Mouse (Mus musculus) right cerebral cortex, adult 2 months (tissue): Measurements from ENCODE around the gene Gm10392.
A peak's percentile ranks its signal among the peaks of the same experiment; 100 is the strongest.

ENCODE experiments used
- DNase-seq, 2 experiments: peaks; one replicate each; pipeline ENCODE4 v3.0.0; 2021 to 2022; ENCODE audit warnings: low spot score in 2 of 2

Gm10392 gene

DNA sequence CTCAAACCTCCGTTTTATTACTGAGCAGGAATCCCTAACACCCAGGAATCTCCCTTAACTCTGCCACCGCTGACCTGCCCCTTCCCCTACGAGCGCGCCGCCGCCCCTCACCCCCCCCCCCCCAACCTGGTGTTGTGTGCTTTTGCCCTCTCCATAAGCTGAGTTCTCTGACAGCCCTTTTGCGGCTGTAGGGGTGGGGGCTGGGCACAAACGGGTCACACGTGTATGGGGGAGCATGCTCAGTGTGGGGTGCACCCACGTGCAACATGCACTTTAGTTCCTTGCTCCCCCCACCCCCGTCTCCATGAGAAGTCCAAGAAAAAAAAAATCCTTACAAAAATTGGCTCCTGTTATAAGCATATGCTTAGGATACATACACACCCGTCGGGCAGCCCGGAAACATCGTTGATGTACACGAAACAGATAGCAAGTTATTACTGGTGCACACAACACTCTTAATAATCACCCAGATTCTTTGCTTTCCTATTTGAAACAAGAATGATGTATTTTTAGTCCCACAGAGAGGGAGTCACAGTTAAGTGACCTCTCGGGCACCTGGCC is 26.6 kb downstream of the Gm10392 start:
- DNase-seq, result peak in 1 of 2 experiments; percentile 51

DNA sequence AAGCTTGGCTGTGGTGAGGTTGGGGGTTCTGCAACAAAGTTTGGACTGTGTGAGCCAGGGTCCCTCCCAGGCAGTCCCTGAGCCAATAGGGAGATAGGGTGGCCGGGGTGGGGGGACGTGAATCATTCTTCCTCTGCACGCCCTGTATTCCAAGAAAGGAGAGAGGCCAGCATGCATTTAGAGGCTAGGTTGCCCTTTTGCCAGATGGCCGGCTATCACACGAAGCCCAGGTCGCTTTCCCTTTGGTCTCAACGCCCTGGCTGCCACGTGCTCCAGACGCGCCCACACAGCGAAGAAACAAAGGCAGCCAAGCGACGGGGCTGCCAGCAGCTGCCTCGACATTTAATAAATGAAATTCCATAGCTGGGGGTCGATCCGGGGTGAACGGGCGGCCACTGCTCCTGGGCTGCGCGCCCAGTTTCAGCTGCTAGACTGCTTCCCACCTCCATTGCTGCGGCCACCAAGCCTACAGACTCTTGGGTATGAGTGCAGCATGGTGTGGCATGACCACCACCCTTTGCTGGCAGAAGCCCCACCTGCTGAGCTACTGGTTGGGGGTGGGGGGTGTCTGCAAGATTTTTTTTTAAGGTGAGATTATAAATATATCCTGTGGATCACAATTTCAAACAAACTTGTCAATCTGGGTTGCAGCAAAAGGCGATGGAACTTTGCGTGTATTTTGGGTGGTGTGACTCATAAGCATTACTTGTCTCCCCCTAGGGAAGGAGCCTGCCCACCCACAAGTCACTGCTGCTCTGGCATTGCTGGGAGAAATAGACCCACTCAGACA is 27.3 kb downstream of the Gm10392 start:
- peak in 1 of 2 experiments; percentile 73 for DNase-seq

DNA sequence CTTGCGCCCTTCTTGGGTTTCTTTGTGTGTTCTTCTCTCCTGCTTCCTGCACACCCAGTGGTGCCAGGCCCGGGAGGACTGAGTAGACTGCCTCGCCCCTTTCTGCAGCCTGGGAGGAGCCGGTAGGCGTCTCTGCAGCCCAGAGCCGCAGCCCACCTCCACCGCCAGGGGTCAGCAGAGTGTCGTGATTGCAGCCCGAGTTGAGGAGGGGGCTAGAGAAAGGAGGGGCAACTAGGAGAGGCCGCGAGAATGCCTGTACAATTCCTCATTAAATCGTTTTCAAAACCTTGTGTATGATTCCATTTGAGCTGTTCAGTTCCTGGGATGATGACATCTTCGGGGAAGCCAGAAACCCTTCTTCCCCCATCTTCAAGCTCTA is 27.9 kb downstream of the Gm10392 start:
- peak; percentile 89 to 92 for DNase-seq

DNA sequence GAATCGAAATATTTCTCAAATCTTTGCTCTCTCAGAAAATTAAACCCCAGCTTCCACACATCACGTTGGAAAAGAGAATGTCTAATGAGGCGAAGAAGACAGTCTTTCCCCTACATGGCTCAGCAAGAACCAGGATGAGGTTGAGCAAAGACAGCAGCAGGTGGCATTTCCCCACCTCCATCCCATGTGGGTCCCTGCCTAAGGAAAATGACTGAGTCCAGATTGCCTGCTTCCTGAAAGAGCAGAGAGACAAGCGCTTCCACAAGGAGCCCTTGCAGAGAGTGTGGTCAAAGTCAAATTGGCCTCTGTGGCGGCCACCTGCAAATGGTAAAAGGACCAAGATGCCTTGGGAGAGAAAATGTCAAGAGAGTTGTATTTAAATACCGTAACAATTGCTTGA is 28.5 kb downstream of the Gm10392 start:
- no peak for DNase-seq

DNA sequence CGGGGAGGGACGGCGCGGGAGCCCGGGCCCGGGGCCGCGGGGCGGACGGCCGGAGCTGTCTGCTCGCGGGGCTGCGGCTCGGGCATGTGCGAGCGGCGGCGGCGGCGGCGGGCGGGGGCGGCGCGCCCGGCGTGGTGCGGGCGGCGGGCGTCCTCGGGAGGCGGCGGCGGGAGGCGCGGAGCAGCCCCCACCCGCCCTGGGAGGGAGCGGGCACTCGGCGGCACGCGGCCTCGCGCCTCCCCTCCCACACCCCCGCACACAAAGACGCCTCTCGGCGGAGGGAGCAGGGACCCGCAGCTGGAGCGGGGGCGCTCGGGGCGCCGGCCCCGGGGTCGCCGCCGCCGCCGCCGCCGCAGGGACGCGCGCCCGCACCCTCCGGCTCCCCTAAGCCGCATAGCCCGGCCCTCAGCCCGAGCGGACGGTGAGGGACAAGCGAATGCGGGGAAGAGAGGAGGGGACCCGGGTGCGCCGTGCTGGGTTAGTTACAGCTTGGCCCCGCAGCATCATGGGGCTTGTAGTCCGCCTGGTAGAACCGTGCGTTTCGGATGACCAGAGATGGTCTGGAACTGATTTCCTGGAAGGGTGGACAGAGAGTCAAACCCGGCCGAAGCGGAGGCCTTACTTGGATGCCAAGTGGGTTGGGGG is 29.3 kb downstream of the Gm10392 start, which contains the start of gene Ankrd13b:
TSS of gene Ankrd13b (minus strand) at position 88 of the 645 bp plus-strand sequence.
- DNase-seq, result peak; percentile 79 to 80

DNA sequence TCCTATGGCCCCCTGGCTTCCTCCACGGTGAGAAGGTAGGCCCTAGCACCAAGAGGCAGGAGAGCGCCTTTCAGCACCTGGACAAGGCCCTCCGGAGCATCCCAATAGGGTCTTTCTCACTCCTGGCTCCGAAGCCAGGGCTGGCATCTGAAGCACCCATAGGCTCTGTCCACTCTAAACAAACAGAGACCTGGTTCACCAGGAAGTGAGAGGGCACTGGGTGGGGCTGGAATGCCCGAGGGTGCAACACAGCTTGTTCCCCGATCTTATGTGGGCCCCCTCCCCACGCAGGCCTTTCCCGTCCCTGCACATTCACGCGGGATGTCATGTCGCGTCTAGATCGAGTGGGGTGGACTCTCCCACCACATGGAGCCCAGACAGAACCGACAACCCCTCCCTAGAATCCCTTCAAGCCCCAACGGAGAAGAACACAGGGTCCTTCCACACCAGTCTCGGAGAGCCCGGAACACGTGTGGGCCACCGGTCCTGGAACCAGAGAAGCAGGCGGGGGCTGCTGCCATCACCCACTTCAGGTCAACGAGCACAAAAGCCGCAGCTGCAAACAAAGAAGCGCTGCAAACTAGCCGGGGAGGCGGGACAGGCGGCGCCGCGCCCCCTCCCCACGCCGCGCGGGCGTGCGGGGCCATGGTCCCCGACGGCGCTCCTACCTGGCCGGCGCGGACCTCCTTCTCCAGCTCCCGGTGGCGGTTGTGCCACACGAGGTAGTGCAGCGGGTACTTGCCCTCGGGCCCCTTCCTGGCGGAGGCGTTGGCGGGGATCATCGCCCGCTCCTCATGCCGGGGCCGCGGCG is 30.0 kb downstream of the Gm10392 start:
- no peak for DNase-seq

DNA sequence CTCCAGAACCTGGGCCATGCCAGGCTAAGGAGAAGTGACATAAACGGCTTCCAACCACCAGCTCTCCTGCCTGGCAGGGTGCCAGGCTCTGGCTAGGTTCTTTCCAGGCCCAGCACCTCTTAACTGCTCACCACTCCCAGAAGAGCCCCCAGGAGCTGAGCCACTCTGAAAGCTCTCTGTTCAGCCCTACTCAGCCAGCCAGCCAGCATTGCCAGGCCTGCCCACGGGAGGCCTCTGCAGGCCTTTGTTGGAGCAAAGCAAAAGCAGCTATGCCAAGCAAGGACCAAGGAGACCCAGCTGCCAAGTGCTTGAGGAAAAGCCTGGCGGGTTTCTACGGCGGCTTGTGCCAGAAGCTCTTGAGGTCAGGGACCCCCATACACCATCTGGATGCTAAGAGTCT is 32.2 kb downstream of the Gm10392 start:
- no peak for DNase-seq

DNA sequence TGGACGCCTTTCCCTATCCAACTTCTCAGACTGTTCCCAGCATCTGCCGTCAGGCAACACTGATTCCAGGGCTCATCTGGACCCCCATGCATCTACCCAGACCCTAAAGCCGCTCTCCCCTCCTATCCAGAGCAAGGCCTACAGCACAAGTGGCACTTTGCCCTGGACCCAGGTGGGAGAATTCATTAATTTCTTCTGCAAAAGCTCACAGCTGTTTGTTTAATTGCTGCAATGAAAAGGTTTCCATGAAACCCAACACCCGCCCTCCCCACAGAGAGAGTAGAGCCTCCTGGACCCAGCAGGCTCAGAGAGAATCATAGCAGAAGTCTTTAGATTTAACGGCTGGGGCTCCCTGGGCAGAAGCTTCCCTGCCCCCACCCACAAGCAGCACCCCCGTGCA is 33.8 kb downstream of the Gm10392 start:
- DNase-seq, result no peak

DNA sequence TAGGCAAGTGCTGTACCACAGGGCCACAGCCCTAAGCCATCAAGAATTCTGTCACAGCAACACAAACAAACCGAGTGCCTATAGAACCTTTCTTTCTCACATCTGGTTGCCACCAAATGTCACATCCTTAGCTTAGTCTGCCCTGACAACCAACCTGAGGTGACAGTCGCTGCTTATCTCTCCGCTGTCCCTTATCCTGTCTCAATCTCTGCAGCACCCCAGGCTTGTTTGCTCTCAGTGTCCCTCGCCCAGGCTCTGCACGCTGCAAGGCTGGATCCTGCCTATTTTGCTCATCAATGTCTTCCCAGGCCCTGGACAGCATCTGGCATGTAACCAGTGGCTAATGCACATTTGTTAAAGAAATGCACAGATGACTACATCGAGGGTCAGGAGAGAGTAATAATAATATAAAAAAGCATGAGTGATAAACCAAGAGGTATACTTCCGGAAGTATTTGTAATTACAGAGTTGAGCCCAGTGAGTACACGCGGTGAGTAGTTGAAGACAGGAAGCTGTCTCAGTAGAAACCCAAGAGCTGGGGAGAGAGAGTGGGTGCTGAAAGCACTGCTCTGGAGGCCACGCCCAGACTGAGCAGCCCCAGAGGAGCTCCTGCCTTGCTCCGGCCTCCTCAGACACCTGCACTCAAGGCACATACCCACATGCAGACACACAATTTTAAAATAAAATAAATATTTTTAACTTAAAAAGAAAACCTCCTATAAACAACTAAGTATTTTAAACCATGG is 35.3 kb downstream of the Gm10392 start:
- DNase-seq, result no peak

DNA sequence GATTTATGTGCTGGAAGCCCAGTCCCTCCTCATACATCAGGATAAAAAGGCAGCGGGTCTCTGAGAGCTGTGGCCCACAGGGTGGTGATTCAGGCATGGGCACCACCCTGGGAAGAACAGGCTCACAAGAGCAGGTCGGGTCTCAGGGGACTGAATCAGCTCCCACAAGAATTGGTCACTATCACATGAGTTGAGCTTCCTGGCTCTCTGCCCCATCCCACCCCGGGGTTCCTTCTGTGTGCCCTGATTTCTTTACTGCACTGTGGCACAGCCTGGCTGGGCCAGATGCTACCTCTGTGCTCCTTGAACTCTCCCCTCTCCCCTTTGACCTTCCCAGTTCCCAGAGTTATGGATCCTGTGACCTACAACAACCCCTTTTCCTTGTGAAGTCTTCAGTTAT is 36.0 kb downstream of the Gm10392 start:
- no peak for DNase-seq

DNA sequence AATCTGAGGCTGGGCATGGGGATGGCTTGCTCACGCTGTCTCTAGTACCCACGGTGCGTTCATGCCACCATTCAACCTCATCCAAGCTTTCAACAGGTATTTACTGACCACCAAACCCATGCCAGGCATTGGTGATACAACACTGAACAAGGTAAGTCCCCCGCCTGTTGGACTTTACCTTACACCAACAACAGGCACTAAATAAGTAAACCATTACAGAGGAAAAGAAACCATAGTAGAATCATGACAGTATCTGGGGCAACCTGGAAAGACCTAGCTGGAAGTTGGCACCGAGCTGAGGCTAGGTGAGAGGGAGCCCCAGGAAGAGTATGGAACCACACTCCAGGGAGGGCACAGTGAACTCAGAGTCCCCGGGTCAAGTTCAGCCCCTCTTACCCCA is 42.1 kb downstream of the Gm10392 start:
- DNase-seq, result no peak

DNA sequence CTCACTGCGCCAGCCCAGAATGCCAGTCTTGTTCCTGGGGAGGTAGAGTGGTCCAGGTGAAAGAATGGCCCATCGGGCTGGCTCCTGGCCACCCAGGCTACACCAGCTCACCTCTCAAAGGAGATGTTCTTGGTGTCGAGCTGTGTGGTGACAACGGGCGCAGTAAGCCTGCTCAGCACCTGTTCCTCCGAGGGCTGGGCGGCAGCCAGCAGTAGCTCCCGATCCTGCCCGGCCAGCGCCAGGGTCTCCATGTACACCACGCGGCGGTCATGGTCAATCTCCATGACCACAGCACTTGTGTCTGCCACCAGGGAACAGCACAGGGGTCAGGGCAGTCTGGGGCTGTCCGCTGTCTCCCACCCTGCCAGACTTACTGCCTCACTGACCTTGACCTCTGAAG is 42.8 kb downstream of the Gm10392 start:
- DNase-seq, result no peak

DNA sequence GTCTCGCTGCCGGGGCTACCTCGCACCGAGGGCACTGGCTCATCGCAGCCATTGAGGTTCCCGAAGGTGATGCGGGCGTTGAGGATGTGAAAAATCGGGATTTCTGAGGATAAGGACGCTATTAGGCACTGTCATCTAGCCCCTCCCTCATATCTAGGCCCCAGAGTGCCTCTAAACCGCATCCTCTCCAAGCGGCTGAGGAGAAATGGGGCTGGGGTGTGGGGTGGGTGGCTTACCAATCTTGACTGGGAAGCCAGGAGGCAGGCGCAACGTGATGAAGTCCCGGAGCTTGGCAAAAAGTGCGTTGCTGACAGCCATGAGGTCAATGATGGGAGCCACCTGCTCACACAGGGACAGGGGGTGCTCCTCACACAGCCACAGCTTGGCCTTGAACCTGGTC is 46.2 kb downstream of the Gm10392 start:
- no peak for DNase-seq

DNA sequence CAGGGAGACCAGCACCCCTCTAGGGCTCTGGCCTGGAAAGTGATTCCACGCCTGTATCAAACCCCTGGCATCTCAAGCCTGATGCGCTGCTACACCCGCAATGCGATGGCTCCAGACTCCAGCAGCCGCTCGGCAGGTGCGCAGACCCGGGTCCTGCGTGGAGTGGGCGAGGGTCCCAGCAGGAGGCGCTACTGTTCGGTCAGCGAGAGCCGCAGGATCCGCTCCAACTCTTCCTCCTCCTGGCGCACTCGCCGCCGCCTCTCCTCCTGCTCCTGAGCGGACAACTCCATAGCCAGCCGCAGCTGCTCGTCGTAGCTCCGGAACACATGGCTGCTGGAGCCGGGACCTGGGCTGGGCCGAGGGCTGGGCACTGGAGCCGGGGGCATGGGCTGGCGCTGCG is 47.6 kb downstream of the Gm10392 start:
- no peak for DNase-seq

DNA sequence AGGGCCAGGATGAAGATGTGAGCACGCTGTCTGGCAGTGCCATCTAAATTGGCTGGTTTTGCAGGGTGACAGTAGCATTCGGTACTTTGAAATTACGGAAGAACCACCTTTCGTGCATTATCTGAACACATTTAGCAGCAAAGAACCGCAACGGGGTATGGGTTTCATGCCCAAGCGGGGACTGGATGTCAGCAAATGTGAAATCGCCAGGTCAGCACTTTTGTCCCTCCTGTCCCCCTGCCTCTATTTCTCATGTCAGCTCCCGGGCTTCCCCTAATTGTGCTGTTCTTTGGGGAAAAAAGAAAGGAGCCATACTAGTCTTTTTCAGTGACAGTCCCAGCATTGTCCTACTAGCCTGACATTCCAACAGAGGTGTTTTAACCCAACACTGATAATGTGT is 50.6 kb downstream of the Gm10392 start:
- DNase-seq, result no peak

DNA sequence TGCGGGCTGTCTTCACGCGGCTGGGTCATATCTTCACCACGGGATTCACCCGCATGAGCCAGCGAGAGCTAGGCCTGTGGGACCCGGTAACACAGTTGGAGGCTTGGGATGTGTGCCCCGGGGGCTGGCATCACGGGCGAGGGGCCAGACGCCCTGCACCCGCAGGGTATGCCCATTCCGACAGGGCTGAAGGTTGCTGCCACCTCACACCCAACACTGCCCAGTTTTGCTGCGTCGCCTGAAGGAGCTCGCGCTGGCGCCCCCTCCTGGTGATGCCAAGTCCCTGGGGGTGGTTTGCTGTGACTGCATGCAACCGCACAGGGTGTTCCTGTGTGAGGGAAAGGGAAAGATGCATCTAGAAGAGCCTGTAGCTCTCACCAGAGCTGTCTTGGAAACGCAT is 51.2 kb downstream of the Gm10392 start:
- peak; percentile 78 for DNase-seq

DNA sequence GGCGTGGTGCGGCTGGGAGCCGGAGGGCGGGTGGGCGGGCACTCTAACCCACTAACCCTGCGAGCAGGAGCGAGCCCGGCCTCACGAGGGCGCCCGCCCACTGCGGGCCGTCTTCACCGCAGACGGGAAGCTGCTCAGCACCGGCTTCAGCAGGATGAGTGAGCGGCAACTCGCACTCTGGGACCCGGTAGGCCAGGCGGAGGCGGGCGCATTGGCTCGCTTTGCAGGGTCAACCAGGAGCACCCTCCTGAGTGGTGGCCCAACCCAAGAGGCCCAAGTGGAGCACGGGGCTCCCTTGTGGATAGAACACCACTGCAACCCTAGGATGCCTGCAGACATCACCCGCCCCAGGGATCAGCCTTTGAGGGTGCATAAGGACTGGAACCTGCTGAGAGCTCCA is 51.8 kb downstream of the Gm10392 start:
- peak in 1 of 2 experiments; percentile 69 for DNase-seq
